Mouse (Mus musculus) ES-E14 (cell line): Measurements from ENCODE around the gene Gsap. TPM values are rescaled to one million over a fixed set of nuclear protein-coding genes. Genes with fewer than 3 reads are reported as not detected.

Experiments
- DNase-seq: peaks from one replicate; pipeline ENCODE4 v3.0.0-alpha.2; 2013; ENCODE audit warnings: low read depth, low spot score
- H3K27ac ChIP-seq: 2 replicates; pipeline ENCODE4 v1.5.1; 2012; ENCODE audit warnings: low read depth, mild to moderate bottlenecking, low read length, moderate library complexity, mixed read lengths; ENCODE audit not compliant: poor library complexity, insufficient read depth, severe bottlenecking
- H3K36me3 ChIP-seq: 2 replicates; pipeline ENCODE4 v1.6.1; 2012; ENCODE audit warnings: mild to moderate bottlenecking, low read length, moderate library complexity, mixed read lengths; ENCODE audit not compliant: control insufficient read depth, poor library complexity, insufficient read depth, severe bottlenecking
- H3K4me1 ChIP-seq, 2 experiments: fragments of 150-350 bp in 1 of 2; sonication (generic) in 1 of 2; 2 replicates each; pipeline ENCODE4 v1.6.1; 2012; ENCODE audit warnings: low read length in 2 of 2, mild to moderate bottlenecking in 1 of 2, mixed read lengths in 1 of 2; ENCODE audit not compliant: control insufficient read depth in 2 of 2, insufficient read depth in 2 of 2, poor library complexity in 1 of 2
- H3K4me3 ChIP-seq, 2 experiments: fragments of 150-350 bp in 1 of 2; sonication (generic) in 1 of 2; 2 replicates each; pipeline ENCODE4 v1.5.1; 2012; ENCODE audit warnings: low read length in 2 of 2, low read depth in 1 of 2, mild to moderate bottlenecking in 1 of 2, mixed read lengths in 1 of 2; ENCODE audit not compliant: insufficient read depth in 1 of 2, poor library complexity in 1 of 2, severe bottlenecking in 1 of 2
- H3K9ac ChIP-seq: 2 replicates; pipeline ENCODE4 v1.6.1; 2012; ENCODE audit warnings: low read depth, mild to moderate bottlenecking, low read length, mixed read lengths; ENCODE audit not compliant: poor library complexity, insufficient read depth, severe bottlenecking
- H3K9me3 ChIP-seq: fragments of 150-350 bp; sonication (generic); 2 replicates; pipeline ENCODE4 v1.6.1; 2012; ENCODE audit warnings: low read depth, mild to moderate bottlenecking, low read length; ENCODE audit not compliant: control insufficient read depth, insufficient read depth
- CHD2 ChIP-seq: IDR thresholded peaks from 2 replicates; pipeline ENCODE4 v1.6.1; 2014; ENCODE audit warnings: mild to moderate bottlenecking, low read depth, low read length, inconsistent platforms
- HCFC1 ChIP-seq: IDR thresholded peaks from 2 replicates; pipeline ENCODE4 v1.6.1; 2012; ENCODE audit warnings: low read length, inconsistent platforms, borderline replicate concordance; ENCODE audit not compliant: insufficient read depth
- MAFK ChIP-seq: IDR thresholded peaks from 2 replicates; pipeline ENCODE4 v1.6.1; 2014; ENCODE audit warnings: mild to moderate bottlenecking, low read depth, low read length, inconsistent platforms; ENCODE audit not compliant: insufficient read depth
- ZC3H11A ChIP-seq: IDR thresholded peaks from 2 replicates; pipeline ENCODE4 v1.6.1; 2012; ENCODE audit warnings: low read depth, mild to moderate bottlenecking, inconsistent platforms, low read length, borderline replicate concordance
- ZNF384 ChIP-seq: IDR thresholded peaks from 2 replicates; pipeline ENCODE4 v1.6.1; 2012; ENCODE audit warnings: low read depth, low read length, inconsistent platforms
- in situ Hi-C, 2 experiments: fragments of 600-800 bp; cut with MboI; formaldehyde crosslinking; loops; one replicate each; pipeline ENCODE4 v1.15.1; 2025; ENCODE audit warnings: low sequenced_read_pairs in 2 of 2, inconsistent platforms in 1 of 2; ENCODE audit not compliant: unreplicated experiment in 2 of 2
- total RNA-seq: library from RNA; depleted of rRNA; stranded (reverse); fragments of 300-350 nt; gene quantifications from 2 replicates; pipeline ENCODE4 v1.2.3, GENCODE M21; 2012

Gene Gsap
- total RNA-seq, 1 experiment = 4.2 TPM

GRCm38 (mm10) chr5:21290594-21290993, 104.5 kb downstream of the Gsap start:
- Histone ChIP-seq H3K4me3 (no peak overlapping the region), H3K4me1 (no peaks in the 10 kb centered on the region), H3K27ac (no peak overlapping the region), H3K36me3 (no peaks in the 10 kb centered on the region), H3K9me3 (no peaks in the 10 kb centered on the region), H3K9ac (no peak overlapping the region)
- DNase-seq = no peak
- TF ChIP-seq CHD2 = no peak
- in situ Hi-C loops = no loop called here

GRCm38 (mm10) chr5:21295683-21296082, 109.6 kb downstream of the Gsap start:
- Histone ChIP-seq H3K36me3 (no peaks in the 10 kb centered on the region), H3K4me1 (no peaks in the 10 kb centered on the region), H3K9me3 (no peaks in the 10 kb centered on the region), H3K4me3 (no peak overlapping the region), H3K27ac (no peak overlapping the region), H3K9ac (no peak overlapping the region)
- in situ Hi-C loops = no loop called here
- TF ChIP-seq CHD2 (no peak), HCFC1 (no peak), MAFK (no peak)
- no peak for DNase-seq

- in situ Hi-C loops = no loop called here
- no peak for DNase-seq
- TF ChIP-seq HCFC1 (no peak), ZC3H11A (no peak), ZNF384 (no peak), MAFK (no peak), CHD2 (no peak)
- Histone ChIP-seq H3K36me3 (no peaks in the 10 kb centered on the region), H3K27ac (no peak overlapping the region), H3K9me3 (0 out of 2 replicates have a peak, but pooled peaks cover 5% of the 10 kb centered on the region), H3K4me1 (no peaks in the 10 kb centered on the region), H3K4me3 (no peak overlapping the region), H3K9ac (no peak overlapping the region)
These were observed 113.2 kb downstream of the Gsap start for GRCm38 (mm10) chr5:21299076-21299755.

- H3K4me1 ChIP-seq = no peaks in the 10 kb centered on the region
These were observed 114.0 kb downstream of the Gsap start for GRCm38 (mm10) chr5:21300058-21300457.

GRCm38 (mm10) chr5:21301011-21301410, 115.0 kb downstream of the Gsap start:
- Histone ChIP-seq H3K4me3 (no peak overlapping the region), H3K9ac (no peak overlapping the region), H3K4me1 (no peaks in the 10 kb centered on the region), H3K27ac (no peak overlapping the region), H3K36me3 (no peaks in the 10 kb centered on the region), H3K9me3 (0 out of 2 replicates have a peak, but pooled peaks cover 5% of the 10 kb centered on the region)
- TF ChIP-seq MAFK = no peak
- no peak for TF ChIP-seq CHD2
- no peak for TF ChIP-seq ZC3H11A
- TF ChIP-seq ZNF384 = no peak
- TF ChIP-seq HCFC1 = no peak
- in situ Hi-C loops = no loop called here
- no peak for DNase-seq

More at GRCm38 (mm10) chr5:21300058-21300457, 114.0 kb downstream of the Gsap start:
- Histone ChIP-seq H3K27ac (no peak overlapping the region), H3K36me3 (no peaks in the 10 kb centered on the region), H3K9ac (no peak overlapping the region), H3K4me3 (no peak overlapping the region), H3K9me3 (0 out of 2 replicates have a peak, but pooled peaks cover 5% of the 10 kb centered on the region)
- DNase-seq = no peak
- no peak for TF ChIP-seq CHD2
- TF ChIP-seq HCFC1 = no peak
- TF ChIP-seq ZC3H11A = no peak
- TF ChIP-seq ZNF384 = no peak
- TF ChIP-seq MAFK = no peak
- in situ Hi-C loops = no loop called here
